Mouse (Mus musculus): ENCODE measurements at regions not wholly inside any gene's neighbourhood (a gene's known extent, or its start where the extent isn't known, plus 50 kb on each side); places are given as distances from the start of the nearest gene placed in this dataset.
A peak's percentile ranks its signal among the peaks of the same experiment; 100 is the strongest.

- DNase-seq (ENCODE audit: low spot score) (no peak), ATAC-seq (ENCODE audit: low FRiP score) (no peak)
- no peaks in the 10 kb centered on the region for H3K9me3 ChIP-seq (ENCODE audit: control insufficient read depth, low read length)
- no peak overlapping the region for H3K4me2 ChIP-seq (replicated peaks; ENCODE audit: low read depth, low read length)
- H3K27me3 ChIP-seq (ENCODE audit: control insufficient read depth, insufficient read depth, low read length): no peaks in the 10 kb centered on the region
- no peaks in the 10 kb centered on the region; the same call in 1 of the 2 replicates for H3K4me1 ChIP-seq (replicated peaks; ENCODE audit: control insufficient read depth, insufficient read depth, low read length)
- H3K4me3 ChIP-seq (ENCODE audit: low read depth, low read length): no peak overlapping the region
- H3K27ac ChIP-seq (ENCODE audit: low read depth, low read length): no peak overlapping the region
- H3K9ac ChIP-seq (ENCODE audit: low read depth, low read length): no peak overlapping the region
- no peaks in the 10 kb centered on the region for H3K36me3 ChIP-seq (ENCODE audit: control insufficient read depth, insufficient read depth, low read length)
- 40% methylated on average over 5 of the region's 5 CpGs for WGBS
Measured at GRCm38 (mm10) chr15:94219907-94220306, 245.3 kb downstream of the Adamts20 start.

DNA sequence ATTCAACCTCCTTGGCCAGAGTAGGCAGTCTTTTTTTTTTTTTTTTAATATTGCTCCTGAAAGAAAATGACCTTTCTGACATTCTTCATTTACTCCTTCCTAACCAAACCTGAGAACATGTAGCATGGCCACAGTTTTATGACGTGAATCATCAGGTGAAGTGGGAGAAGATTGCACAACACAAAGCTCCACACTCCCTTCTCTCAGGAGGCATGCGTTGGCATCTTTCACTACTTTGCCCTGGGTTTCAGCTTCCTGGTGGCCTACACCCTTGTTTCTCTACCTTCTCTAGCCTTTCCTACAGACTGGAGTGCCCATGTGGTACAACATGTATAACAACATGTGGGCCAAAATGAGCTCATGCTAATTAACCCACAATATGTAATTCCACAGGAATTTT is 248.5 kb downstream of the Adamts20 start:
- H3K9ac ChIP-seq (ENCODE audit: low read depth, low read length): no peak overlapping the region
- H3K4me3 ChIP-seq (ENCODE audit: low read depth, low read length): no peak overlapping the region
- H3K27ac ChIP-seq (ENCODE audit: low read depth, low read length): no peak overlapping the region
- 85% methylated on average over 2 of the region's 2 CpGs for WGBS
- no peaks in the 10 kb centered on the region for H3K36me3 ChIP-seq (ENCODE audit: control insufficient read depth, insufficient read depth, low read length)
- no peak for DNase-seq (ENCODE audit: low spot score)
- no peaks in the 10 kb centered on the region; the same call in 1 of the 2 replicates for H3K4me1 ChIP-seq (replicated peaks; ENCODE audit: control insufficient read depth, insufficient read depth, low read length)
- no peak overlapping the region for H3K4me2 ChIP-seq (replicated peaks; ENCODE audit: low read depth, low read length)
- H3K27me3 ChIP-seq (ENCODE audit: control insufficient read depth, insufficient read depth, low read length): no peaks in the 10 kb centered on the region
- ATAC-seq (ENCODE audit: low FRiP score): no peak
- no peaks in the 10 kb centered on the region for H3K9me3 ChIP-seq (ENCODE audit: control insufficient read depth, low read length)

GRCm38 (mm10) chr15:94214440-94214839 is 250.8 kb downstream of the Adamts20 start:
- no peaks in the 10 kb centered on the region for H3K4me1 ChIP-seq (replicated peaks; ENCODE audit: control insufficient read depth, insufficient read depth, low read length)
- ATAC-seq (ENCODE audit: low FRiP score) (no peak), DNase-seq (ENCODE audit: low spot score) (peak; percentile 38)
- H3K4me3 ChIP-seq (ENCODE audit: low read depth, low read length): no peak overlapping the region
- no peaks in the 10 kb centered on the region for H3K36me3 ChIP-seq (ENCODE audit: control insufficient read depth, insufficient read depth, low read length)
- H3K4me2 ChIP-seq (replicated peaks; ENCODE audit: low read depth, low read length): no peak overlapping the region
- H3K9me3 ChIP-seq (ENCODE audit: control insufficient read depth, low read length): no peaks in the 10 kb centered on the region
- H3K27me3 ChIP-seq (ENCODE audit: control insufficient read depth, insufficient read depth, low read length): no peaks in the 10 kb centered on the region
- 44% methylated on average over 9 of the region's 9 CpGs for WGBS
- H3K27ac ChIP-seq (ENCODE audit: low read depth, low read length): no peak overlapping the region
- H3K9ac ChIP-seq (ENCODE audit: low read depth, low read length): no peak overlapping the region

- H3K4me3 ChIP-seq (ENCODE audit: low read depth, low read length): no peak overlapping the region
- H3K27me3 ChIP-seq (ENCODE audit: control insufficient read depth, insufficient read depth, low read length): no peaks in the 10 kb centered on the region
- no peaks in the 10 kb centered on the region for H3K36me3 ChIP-seq (ENCODE audit: control insufficient read depth, insufficient read depth, low read length)
- no peaks in the 10 kb centered on the region for H3K4me1 ChIP-seq (replicated peaks; ENCODE audit: control insufficient read depth, insufficient read depth, low read length)
- no peak overlapping the region for H3K27ac ChIP-seq (ENCODE audit: low read depth, low read length)
- WGBS: 45% methylated on average over 4 of the region's 4 CpGs
- no peak overlapping the region for H3K9ac ChIP-seq (ENCODE audit: low read depth, low read length)
- H3K9me3 ChIP-seq (ENCODE audit: control insufficient read depth, low read length): no peaks in the 10 kb centered on the region
- no peak for ATAC-seq (ENCODE audit: low FRiP score)
- no peak overlapping the region for H3K4me2 ChIP-seq (replicated peaks; ENCODE audit: low read depth, low read length)
- no peak for DNase-seq (ENCODE audit: low spot score)
Measured at GRCm38 (mm10) chr15:94213393-94213792, 251.8 kb downstream of the Adamts20 start.

- H3K27me3 ChIP-seq (ENCODE audit: control insufficient read depth, insufficient read depth, low read length): no peaks in the 10 kb centered on the region
- 53% methylated on average over 1 of the region's 1 CpGs for WGBS
- no peaks in the 10 kb centered on the region for H3K4me1 ChIP-seq (replicated peaks; ENCODE audit: control insufficient read depth, insufficient read depth, low read length)
- H3K4me2 ChIP-seq (replicated peaks; ENCODE audit: low read depth, low read length): no peak overlapping the region
- H3K4me3 ChIP-seq (ENCODE audit: low read depth, low read length): no peak overlapping the region
- no peaks in the 10 kb centered on the region for H3K36me3 ChIP-seq (ENCODE audit: control insufficient read depth, insufficient read depth, low read length)
- DNase-seq (ENCODE audit: low spot score) (no peak), ATAC-seq (ENCODE audit: low FRiP score) (no peak)
- no peak overlapping the region for H3K27ac ChIP-seq (ENCODE audit: low read depth, low read length)
- no peaks in the 10 kb centered on the region for H3K9me3 ChIP-seq (ENCODE audit: control insufficient read depth, low read length)
- H3K9ac ChIP-seq (ENCODE audit: low read depth, low read length): no peak overlapping the region
Measured at GRCm38 (mm10) chr15:94208476-94208875, 256.7 kb downstream of the Adamts20 start.

- Histone ChIP-seq H3K4me3 (ENCODE audit: low read depth, low read length) (no peak overlapping the region), H3K9ac (ENCODE audit: low read depth, low read length) (no peak overlapping the region), H3K27me3 (ENCODE audit: control insufficient read depth, insufficient read depth, low read length) (no peaks in the 10 kb centered on the region), H3K4me1 (replicated peaks; ENCODE audit: control insufficient read depth, insufficient read depth, low read length) (no peaks in the 10 kb centered on the region), H3K36me3 (ENCODE audit: control insufficient read depth, insufficient read depth, low read length) (no peaks in the 10 kb centered on the region), H3K27ac (ENCODE audit: low read depth, low read length) (no peak overlapping the region), H3K4me2 (replicated peaks; ENCODE audit: low read depth, low read length) (no peak overlapping the region), H3K9me3 (ENCODE audit: control insufficient read depth, low read length) (no peaks in the 10 kb centered on the region)
- ATAC-seq (ENCODE audit: low FRiP score) (no peak), DNase-seq (ENCODE audit: low spot score) (no peak)
- WGBS: 84% methylated on average over 8 of the region's 8 CpGs
Measured at GRCm38 (mm10) chr15:94206454-94206853, 258.8 kb downstream of the Adamts20 start.

- H3K27me3 ChIP-seq (ENCODE audit: control insufficient read depth, insufficient read depth, low read length): no peaks in the 10 kb centered on the region
- no peaks in the 10 kb centered on the region for H3K9me3 ChIP-seq (ENCODE audit: control insufficient read depth, low read length)
- DNase-seq (ENCODE audit: low spot score): no peak
- WGBS: 60% methylated on average over 11 of the region's 11 CpGs
- H3K9ac ChIP-seq (ENCODE audit: low read depth, low read length): no peak overlapping the region
- H3K36me3 ChIP-seq (ENCODE audit: control insufficient read depth, insufficient read depth, low read length): no peaks in the 10 kb centered on the region
- no peak overlapping the region for H3K4me3 ChIP-seq (ENCODE audit: low read depth, low read length)
- no peak overlapping the region for H3K27ac ChIP-seq (ENCODE audit: low read depth, low read length)
- no peaks in the 10 kb centered on the region for H3K4me1 ChIP-seq (replicated peaks; ENCODE audit: control insufficient read depth, insufficient read depth, low read length)
- H3K4me2 ChIP-seq (replicated peaks; ENCODE audit: low read depth, low read length): no peak overlapping the region
- no peak for ATAC-seq (ENCODE audit: low FRiP score)
Measured at GRCm38 (mm10) chr15:94205309-94205893, 259.8 kb downstream of the Adamts20 start.

DNA sequence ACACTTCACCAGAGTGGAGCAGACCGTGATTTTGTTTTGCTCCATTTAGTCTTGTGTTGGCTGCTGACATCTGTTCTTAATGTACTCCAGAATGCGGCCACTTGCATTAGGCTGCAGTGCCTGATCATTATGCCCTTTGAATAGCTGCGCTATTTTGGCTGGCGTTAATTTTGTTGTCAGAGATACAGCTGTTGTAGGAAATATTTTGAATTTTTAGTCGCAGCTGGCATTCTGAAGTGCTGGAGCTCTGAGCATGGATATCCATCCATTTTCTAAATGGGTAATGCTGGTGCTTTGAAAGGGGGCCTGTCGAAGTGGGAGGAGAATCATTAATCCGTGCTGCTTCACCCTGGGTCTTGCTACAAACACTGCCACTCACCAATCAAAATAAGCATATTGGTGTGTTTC is 275.1 kb downstream of the Adamts20 start:
- DNase-seq (ENCODE audit: low spot score) (no peak), ATAC-seq (ENCODE audit: low FRiP score) (no peak)
- H3K4me2 ChIP-seq (replicated peaks; ENCODE audit: low read depth, low read length): no peak overlapping the region
- H3K4me1 ChIP-seq (replicated peaks; ENCODE audit: control insufficient read depth, insufficient read depth, low read length): no peaks in the 10 kb centered on the region
- no peak overlapping the region for H3K9ac ChIP-seq (ENCODE audit: low read depth, low read length)
- no peaks in the 10 kb centered on the region for H3K36me3 ChIP-seq (ENCODE audit: control insufficient read depth, insufficient read depth, low read length)
- 48% methylated on average over 7 of the region's 7 CpGs for WGBS
- no peaks in the 10 kb centered on the region for H3K27me3 ChIP-seq (ENCODE audit: control insufficient read depth, insufficient read depth, low read length)
- H3K27ac ChIP-seq (ENCODE audit: low read depth, low read length): no peak overlapping the region
- H3K9me3 ChIP-seq (ENCODE audit: control insufficient read depth, low read length): no peaks in the 10 kb centered on the region
- H3K4me3 ChIP-seq (ENCODE audit: low read depth, low read length): no peak overlapping the region

DNA sequence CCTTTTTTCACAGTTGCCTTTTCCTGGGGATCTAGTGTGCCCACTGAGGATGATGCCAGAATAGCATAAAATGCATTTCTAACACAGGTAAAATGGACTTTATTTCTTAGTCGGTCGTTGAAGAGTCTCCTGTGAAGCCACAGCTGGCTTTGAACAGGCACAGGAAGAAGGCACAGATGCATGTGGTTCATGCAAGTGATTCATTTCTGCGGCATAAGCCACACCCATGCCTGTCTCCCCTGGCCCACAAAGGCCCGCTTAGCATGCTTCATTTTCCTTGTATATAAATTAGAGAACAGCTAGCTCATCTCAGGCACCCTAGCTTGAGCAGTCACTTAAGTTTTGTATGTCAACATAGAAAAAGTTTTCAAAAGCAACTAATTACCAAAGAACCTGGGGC is 277.6 kb downstream of the Adamts20 start:
- Histone ChIP-seq H3K27me3 (ENCODE audit: control insufficient read depth, insufficient read depth, low read length) (no peaks in the 10 kb centered on the region), H3K36me3 (ENCODE audit: control insufficient read depth, insufficient read depth, low read length) (no peaks in the 10 kb centered on the region), H3K4me3 (ENCODE audit: low read depth, low read length) (no peak overlapping the region), H3K4me2 (replicated peaks; ENCODE audit: low read depth, low read length) (no peak overlapping the region), H3K27ac (ENCODE audit: low read depth, low read length) (no peak overlapping the region), H3K9me3 (ENCODE audit: control insufficient read depth, low read length) (no peaks in the 10 kb centered on the region), H3K4me1 (replicated peaks; ENCODE audit: control insufficient read depth, insufficient read depth, low read length) (no peaks in the 10 kb centered on the region), H3K9ac (ENCODE audit: low read depth, low read length) (no peak overlapping the region)
- ATAC-seq (ENCODE audit: low FRiP score): no peak
- WGBS: 80% methylated on average over 4 of the region's 4 CpGs
- no peak for DNase-seq (ENCODE audit: low spot score)
